Mouse (Mus musculus): ENCODE results near the gene Rasl10a. TPM values are rescaled to one million over a fixed set of nuclear protein-coding genes. Genes with fewer than 3 reads are reported as not detected.
A peak's percentile ranks its signal among the peaks of the same experiment; 100 is the strongest.

Gene Rasl10a
- polyA plus RNA-seq, 1 experiment from 2014 or later, result 0.84 TPM

DNA sequence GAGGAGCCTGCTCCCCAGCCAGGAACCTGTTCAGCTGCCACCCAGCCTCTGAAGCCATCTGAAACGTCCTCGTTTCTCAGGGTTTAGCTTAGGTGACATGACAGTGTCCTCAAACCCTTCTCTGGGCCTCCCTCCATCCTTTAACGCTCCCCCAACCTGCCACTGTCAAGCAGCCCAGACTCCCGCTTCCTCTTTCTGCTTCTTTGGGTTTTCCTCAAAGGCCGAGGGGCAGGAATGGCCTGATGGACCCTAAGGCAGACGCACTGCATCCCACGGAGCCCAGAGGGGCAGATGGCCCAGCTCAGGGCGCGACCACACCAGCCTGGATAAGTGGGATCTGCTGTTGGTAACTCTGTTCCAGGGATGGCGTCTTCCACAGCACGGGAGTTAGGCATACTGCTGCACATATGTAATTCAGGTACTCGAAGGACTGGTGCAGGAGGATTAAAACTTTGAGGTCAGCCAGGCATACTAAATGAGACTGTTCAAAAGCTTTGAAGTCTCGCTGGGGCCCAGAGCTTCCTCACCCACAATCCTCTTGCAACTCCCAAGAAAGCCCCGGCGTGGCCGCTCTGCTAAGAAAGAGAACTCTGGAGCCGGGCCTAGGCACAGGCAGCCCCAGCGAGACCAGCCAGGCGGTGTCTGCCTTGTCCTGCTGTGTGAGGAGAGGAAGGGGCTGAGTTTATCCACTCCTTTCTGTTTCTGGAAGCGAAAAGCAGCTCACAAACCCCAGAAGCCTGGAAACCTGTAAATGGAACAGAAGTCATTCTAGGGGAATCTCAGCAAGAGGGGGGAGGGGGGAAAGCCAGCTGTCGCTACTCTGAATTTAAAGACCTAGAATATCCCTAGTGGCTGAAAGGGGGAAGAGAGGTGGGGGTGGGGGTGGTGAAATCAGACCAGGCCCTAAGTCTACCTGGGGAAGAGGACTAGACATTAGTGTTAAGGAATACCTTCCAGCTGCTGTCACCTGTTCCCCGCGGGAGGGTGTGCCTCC is 1.7 kb upstream of the Rasl10a start:
- no peak for ATAC-seq (ENCODE audit: insufficient number of reproducible peaks, low FRiP score, low TSS enrichment, low read depth)

DNA sequence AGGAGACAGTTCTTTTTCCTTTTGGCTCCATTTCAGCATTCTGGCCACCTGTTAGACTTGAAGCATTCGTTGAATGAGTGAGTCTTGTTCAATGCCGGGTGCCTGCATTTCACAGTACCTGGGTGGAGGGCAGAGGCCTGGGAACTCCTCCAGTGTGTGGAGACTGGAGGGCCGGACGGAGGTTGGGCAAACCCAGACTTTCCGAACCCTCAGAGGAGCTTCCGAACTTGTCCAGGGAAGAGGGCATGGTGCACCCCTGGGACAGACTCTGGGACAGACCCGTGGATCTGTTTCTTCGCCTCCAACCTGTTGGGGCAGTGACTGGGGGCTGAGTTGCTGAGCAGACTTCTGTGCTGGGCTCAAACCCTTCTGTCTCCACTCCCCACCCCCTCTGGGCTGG is 864 bp upstream of the Rasl10a start:
- H3K4me1 ChIP-seq (ENCODE audit: control insufficient read depth, insufficient read depth, low read length), result peaks cover 36% of the 10 kb centered on the region
- no peak overlapping the region for H3K27ac ChIP-seq (replicated peaks; ENCODE audit: low read depth, low read length)
- no peak overlapping the region for H3K9ac ChIP-seq (ENCODE audit: low read length)
- no peak overlapping the region for H3K4me2 ChIP-seq (ENCODE audit: low read depth, severe bottlenecking)
- no peak overlapping the region for H3K4me3 ChIP-seq (ENCODE audit: low read depth, low read length)
- H3K36me3 ChIP-seq (ENCODE audit: control insufficient read depth, insufficient read depth, low read length), result no peaks in the 10 kb centered on the region
- no peaks in the 10 kb centered on the region for H3K9me3 ChIP-seq (ENCODE audit: control insufficient read depth, low read length)
- peaks cover 64% of the 10 kb centered on the region for H3K27me3 ChIP-seq (ENCODE audit: control insufficient read depth, insufficient read depth, low read length)
- WGBS, result 56% methylated on average over 8 of the region's 8 CpGs
- ATAC-seq (ENCODE audit: insufficient number of reproducible peaks, low FRiP score, low TSS enrichment, low read depth) (no peak), DNase-seq (ENCODE audit: low spot score) (no peak)

More for the DNA sequence above, 1.7 kb upstream of the Rasl10a start:
- no peak overlapping the region for H3K27ac ChIP-seq (replicated peaks; ENCODE audit: low read depth, low read length)
- peaks cover 56% of the 10 kb centered on the region for H3K27me3 ChIP-seq (ENCODE audit: control insufficient read depth, insufficient read depth, low read length)
- 32% methylated on average over 23 of the region's 23 CpGs for WGBS
- peaks cover 27% of the 10 kb centered on the region for H3K4me1 ChIP-seq (ENCODE audit: control insufficient read depth, insufficient read depth, low read length)
- H3K4me3 ChIP-seq (ENCODE audit: low read depth, low read length), result no peak overlapping the region
- H3K36me3 ChIP-seq (ENCODE audit: control insufficient read depth, insufficient read depth, low read length), result no peaks in the 10 kb centered on the region
- peak; percentile 55 for DNase-seq (ENCODE audit: low spot score)
- H3K4me2 ChIP-seq (ENCODE audit: low read depth, severe bottlenecking), result no peak overlapping the region
- peak overlapping the region; percentile 47; the same call in 1 of the 2 replicates for H3K9ac ChIP-seq (ENCODE audit: low read length)
- no peaks in the 10 kb centered on the region for H3K9me3 ChIP-seq (ENCODE audit: control insufficient read depth, low read length)

DNA sequence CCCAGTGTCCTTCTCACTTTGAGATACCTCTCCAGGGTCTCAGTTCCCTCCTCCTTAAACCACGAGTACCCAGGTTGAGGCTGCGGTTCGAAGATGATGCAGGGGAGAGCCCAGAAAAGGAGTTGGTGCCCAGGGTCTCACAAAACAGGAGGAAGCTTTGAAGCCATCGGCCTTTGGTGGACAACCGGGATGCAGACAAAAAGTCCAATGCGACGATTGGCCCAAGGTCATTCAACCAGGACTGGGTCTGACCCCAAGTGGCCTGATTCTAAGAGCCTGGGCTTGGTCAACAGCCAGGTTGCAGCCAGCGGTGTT is 430 bp upstream of the Rasl10a start:
- Histone ChIP-seq H3K4me3 (ENCODE audit: low read depth, low read length) (peak overlapping the region; percentile 33), H3K4me1 (ENCODE audit: control insufficient read depth, insufficient read depth, low read length) (peaks cover 40% of the 10 kb centered on the region), H3K4me2 (ENCODE audit: low read depth, severe bottlenecking) (peak overlapping the region; percentile 81), H3K9me3 (ENCODE audit: control insufficient read depth, low read length) (no peaks in the 10 kb centered on the region), H3K27me3 (ENCODE audit: control insufficient read depth, insufficient read depth, low read length) (peaks cover 68% of the 10 kb centered on the region), H3K9ac (ENCODE audit: low read length) (peak overlapping the region; percentile 43; the same call in 1 of the 2 replicates), H3K36me3 (ENCODE audit: control insufficient read depth, insufficient read depth, low read length) (no peaks in the 10 kb centered on the region), H3K27ac (replicated peaks; ENCODE audit: low read depth, low read length) (no peak overlapping the region)
- 17% methylated on average over 8 of the region's 8 CpGs for WGBS
- ATAC-seq (ENCODE audit: insufficient number of reproducible peaks, low FRiP score, low TSS enrichment, low read depth), result no peak
- no peak for DNase-seq (ENCODE audit: low spot score)

DNA sequence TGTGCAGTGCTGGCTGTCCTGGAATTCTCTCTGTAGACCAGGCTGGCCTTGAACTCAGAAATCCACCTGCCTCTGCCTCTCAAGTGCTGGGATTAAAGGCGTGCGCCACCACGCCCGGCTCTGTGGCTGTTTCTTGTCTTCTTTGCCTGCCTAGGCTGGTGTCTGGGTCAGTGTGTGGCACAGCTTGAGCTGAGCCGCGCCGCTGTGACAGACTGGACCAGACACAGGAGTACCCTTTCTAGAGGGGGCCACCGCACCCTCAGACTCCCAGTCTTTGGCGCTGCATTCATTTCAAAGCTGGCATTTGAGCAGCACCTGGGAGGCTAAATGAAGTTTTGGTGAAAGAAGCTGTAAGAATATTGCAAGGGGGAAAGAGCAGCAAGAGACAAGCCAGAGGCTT is 855 bp downstream of the Rasl10a start:
- DNase-seq (ENCODE audit: low spot score) (no peak), ATAC-seq (ENCODE audit: insufficient number of reproducible peaks, low FRiP score, low TSS enrichment, low read depth) (no peak)
- peaks cover 81% of the 10 kb centered on the region for H3K27me3 ChIP-seq (ENCODE audit: control insufficient read depth, insufficient read depth, low read length)
- 33% methylated on average over 9 of the region's 9 CpGs for WGBS
- peaks cover 45% of the 10 kb centered on the region for H3K4me1 ChIP-seq (ENCODE audit: control insufficient read depth, insufficient read depth, low read length)
- H3K9me3 ChIP-seq (ENCODE audit: control insufficient read depth, low read length), result no peaks in the 10 kb centered on the region
- H3K4me3 ChIP-seq (ENCODE audit: low read depth, low read length), result no peak overlapping the region
- no peak overlapping the region for H3K9ac ChIP-seq (ENCODE audit: low read length)
- no peak overlapping the region for H3K27ac ChIP-seq (replicated peaks; ENCODE audit: low read depth, low read length)
- no peak overlapping the region for H3K4me2 ChIP-seq (ENCODE audit: low read depth, severe bottlenecking)
- no peaks in the 10 kb centered on the region for H3K36me3 ChIP-seq (ENCODE audit: control insufficient read depth, insufficient read depth, low read length)

DNA sequence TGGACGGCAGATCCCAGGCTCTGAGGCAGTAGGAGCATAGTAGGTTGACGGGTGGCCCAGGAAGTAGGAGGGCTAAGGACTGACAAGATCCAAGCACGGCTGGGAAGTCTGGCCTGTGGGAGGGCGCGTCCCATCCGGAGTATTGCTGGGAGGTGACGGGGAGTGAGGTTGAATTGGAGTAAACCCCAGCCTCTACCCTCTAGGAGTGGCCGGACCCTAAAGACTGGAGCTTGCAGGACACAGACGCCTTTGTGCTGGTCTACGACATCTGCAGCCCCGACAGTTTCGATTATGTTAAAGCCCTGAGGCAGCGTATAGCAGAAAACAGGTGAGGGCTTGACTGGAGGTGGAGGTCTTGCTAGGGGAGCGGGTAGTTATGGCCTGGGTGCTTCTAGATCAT is 1.3 kb downstream of the Rasl10a start:
- no peak overlapping the region for H3K4me3 ChIP-seq (ENCODE audit: low read depth, low read length)
- ATAC-seq (ENCODE audit: insufficient number of reproducible peaks, low FRiP score, low TSS enrichment, low read depth) (no peak), DNase-seq (ENCODE audit: low spot score) (peak; percentile 56)
- H3K9me3 ChIP-seq (ENCODE audit: control insufficient read depth, low read length), result no peaks in the 10 kb centered on the region
- H3K27me3 ChIP-seq (ENCODE audit: control insufficient read depth, insufficient read depth, low read length), result peaks cover 85% of the 10 kb centered on the region
- peaks cover 47% of the 10 kb centered on the region for H3K4me1 ChIP-seq (ENCODE audit: control insufficient read depth, insufficient read depth, low read length)
- WGBS, result 17% methylated on average over 14 of the region's 14 CpGs
- H3K36me3 ChIP-seq (ENCODE audit: control insufficient read depth, insufficient read depth, low read length), result no peaks in the 10 kb centered on the region
- no peak overlapping the region for H3K4me2 ChIP-seq (ENCODE audit: low read depth, severe bottlenecking)
- H3K27ac ChIP-seq (replicated peaks; ENCODE audit: low read depth, low read length), result no peak overlapping the region
- no peak overlapping the region for H3K9ac ChIP-seq (ENCODE audit: low read length)

DNA sequence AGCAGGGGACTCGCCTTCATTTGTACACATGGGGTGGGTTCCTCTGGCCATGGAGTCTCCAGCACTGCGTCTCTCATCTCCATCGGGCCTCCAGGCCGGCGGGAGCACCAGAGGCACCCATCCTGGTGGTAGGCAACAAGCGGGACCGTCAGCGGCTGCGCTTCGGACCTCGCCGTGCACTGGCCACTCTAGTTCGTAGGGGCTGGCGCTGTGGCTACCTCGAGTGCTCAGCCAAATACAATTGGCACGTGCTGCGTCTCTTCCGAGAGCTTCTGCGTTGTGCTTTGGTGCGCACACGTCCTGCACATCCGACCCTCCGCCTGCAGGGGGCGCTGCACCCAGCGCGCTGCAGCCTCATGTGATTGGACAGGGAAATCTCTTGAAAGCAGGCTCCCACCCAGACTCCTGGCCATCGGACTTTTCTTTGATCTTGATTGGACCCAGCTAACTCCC is 1.8 kb downstream of the Rasl10a start:
- 13% methylated on average over 27 of the region's 27 CpGs for WGBS
- no peak overlapping the region for H3K4me2 ChIP-seq (ENCODE audit: low read depth, severe bottlenecking)

DNA sequence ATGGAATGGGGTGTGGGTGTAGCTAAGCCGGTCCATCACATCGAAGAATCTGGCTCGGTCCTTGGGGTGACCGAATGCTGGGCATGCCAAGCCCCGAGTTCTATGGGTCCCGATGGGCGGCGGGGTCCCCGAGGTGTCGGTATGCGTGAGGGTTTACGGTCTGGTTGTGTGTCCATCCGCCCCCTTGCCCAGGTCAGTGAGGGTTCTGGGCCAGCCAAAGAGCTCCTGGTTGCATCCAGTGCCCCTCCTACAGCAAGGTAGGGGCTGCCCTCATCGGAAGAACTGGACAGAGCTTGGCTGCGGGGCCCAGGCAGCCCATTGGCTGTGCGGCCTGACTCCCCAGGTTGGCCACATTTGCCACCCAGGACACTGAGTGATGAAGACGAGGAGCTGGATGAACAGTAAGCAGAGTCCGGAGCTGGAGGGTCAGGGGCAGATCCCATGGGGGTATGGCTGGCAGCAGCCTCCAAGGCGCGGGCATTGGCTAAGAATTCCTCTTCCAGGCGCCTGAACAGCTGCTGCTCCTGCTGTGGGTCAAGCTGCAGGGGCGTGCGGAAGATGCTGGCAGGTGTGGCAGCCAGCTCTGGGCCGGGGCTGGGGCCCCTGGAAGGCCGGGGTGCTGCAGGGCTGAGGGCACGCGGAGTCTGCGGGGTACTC is 3.0 kb downstream of the Rasl10a start:
- Histone ChIP-seq H3K4me1 (ENCODE audit: control insufficient read depth, insufficient read depth, low read length) (peaks cover 55% of the 10 kb centered on the region), H3K4me3 (ENCODE audit: low read depth, low read length) (peak overlapping the region; percentile 29; the same call in 1 of the 2 replicates), H3K36me3 (ENCODE audit: control insufficient read depth, insufficient read depth, low read length) (no peaks in the 10 kb centered on the region), H3K27me3 (ENCODE audit: control insufficient read depth, insufficient read depth, low read length) (peaks cover 87% of the 10 kb centered on the region), H3K9ac (ENCODE audit: low read length) (no peak overlapping the region), H3K4me2 (ENCODE audit: low read depth, severe bottlenecking) (peak overlapping the region; percentile 80), H3K27ac (replicated peaks; ENCODE audit: low read depth, low read length) (no peak overlapping the region), H3K9me3 (ENCODE audit: control insufficient read depth, low read length) (no peaks in the 10 kb centered on the region)
- WGBS, result 49% methylated on average over 28 of the region's 28 CpGs
- no peak for ATAC-seq (ENCODE audit: insufficient number of reproducible peaks, low FRiP score, low TSS enrichment, low read depth)
- DNase-seq (ENCODE audit: low spot score), result peak; percentile 49

More for the DNA sequence above, 1.8 kb downstream of the Rasl10a start:
- Histone ChIP-seq H3K9me3 (ENCODE audit: control insufficient read depth, low read length) (no peaks in the 10 kb centered on the region), H3K27me3 (ENCODE audit: control insufficient read depth, insufficient read depth, low read length) (peaks cover 90% of the 10 kb centered on the region), H3K36me3 (ENCODE audit: control insufficient read depth, insufficient read depth, low read length) (no peaks in the 10 kb centered on the region), H3K4me3 (ENCODE audit: low read depth, low read length) (no peak overlapping the region), H3K4me1 (ENCODE audit: control insufficient read depth, insufficient read depth, low read length) (peaks cover 52% of the 10 kb centered on the region), H3K9ac (ENCODE audit: low read length) (no peak overlapping the region), H3K27ac (replicated peaks; ENCODE audit: low read depth, low read length) (no peak overlapping the region)
- no peak for ATAC-seq (ENCODE audit: insufficient number of reproducible peaks, low FRiP score, low TSS enrichment, low read depth)
- peak; percentile 69 for DNase-seq (ENCODE audit: low spot score)

DNA sequence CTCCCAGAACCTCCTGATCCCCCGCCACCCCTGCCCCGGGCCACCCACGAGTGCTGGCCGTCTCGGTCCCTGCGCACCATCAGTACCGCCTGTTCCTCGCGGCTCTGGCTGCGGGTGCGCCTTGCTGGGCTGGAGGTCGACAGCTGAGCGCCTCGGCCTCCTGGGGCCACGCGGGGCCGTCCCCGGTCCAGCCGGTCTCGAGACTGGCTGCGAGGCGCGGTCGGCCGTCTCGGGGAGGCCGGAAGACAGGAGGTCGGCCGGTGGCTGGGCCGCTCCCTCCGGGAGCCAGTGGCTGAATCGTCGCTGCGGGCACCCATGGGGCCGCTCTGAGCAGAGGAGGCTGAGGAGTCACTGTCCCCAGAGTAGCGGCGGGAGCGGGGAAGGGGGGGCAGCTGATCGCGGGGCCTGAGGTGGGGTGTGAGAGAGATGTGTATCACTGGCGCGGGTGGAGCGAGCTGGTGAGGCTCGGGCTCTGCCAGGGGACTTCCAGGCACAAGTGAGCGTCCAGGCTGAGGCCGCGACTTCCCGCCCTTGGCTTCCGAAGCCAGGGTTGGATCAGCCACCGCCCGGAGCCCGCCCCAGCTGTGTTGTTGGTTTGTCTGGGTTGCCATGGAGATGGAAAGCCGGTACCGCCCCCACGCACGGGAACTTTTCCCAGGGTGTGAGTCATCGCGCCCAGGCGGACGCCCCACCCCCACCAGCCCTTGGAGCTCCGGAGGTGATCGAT is 3.6 kb downstream of the Rasl10a start:
- ATAC-seq (ENCODE audit: insufficient number of reproducible peaks, low FRiP score, low TSS enrichment, low read depth) (no peak), DNase-seq (ENCODE audit: low spot score) (peak; percentile 88)
- WGBS, result under 1% methylated on average over 50 of the region's 62 CpGs
- peak overlapping the region; percentile 13; the same call in 1 of the 2 replicates for H3K9ac ChIP-seq (ENCODE audit: low read length)
- H3K4me2 ChIP-seq (ENCODE audit: low read depth, severe bottlenecking), result peak overlapping the region; percentile 80
- peaks cover 80% of the 10 kb centered on the region for H3K27me3 ChIP-seq (ENCODE audit: control insufficient read depth, insufficient read depth, low read length)
- no peaks in the 10 kb centered on the region for H3K9me3 ChIP-seq (ENCODE audit: control insufficient read depth, low read length)
- no peak overlapping the region for H3K27ac ChIP-seq (replicated peaks; ENCODE audit: low read depth, low read length)
- H3K4me1 ChIP-seq (ENCODE audit: control insufficient read depth, insufficient read depth, low read length), result peaks cover 48% of the 10 kb centered on the region
- peak overlapping the region; percentile 29 for H3K4me3 ChIP-seq (ENCODE audit: low read depth, low read length)
- no peaks in the 10 kb centered on the region for H3K36me3 ChIP-seq (ENCODE audit: control insufficient read depth, insufficient read depth, low read length)
